Mouse (Mus musculus) forebrain, embryonic 11.5 days (tissue): ENCODE measurements around the gene C2cd4a. TPM values are rescaled to one million over a fixed set of nuclear protein-coding genes. Genes with fewer than 3 reads are reported as not detected.
A peak's percentile ranks its signal among the peaks of the same experiment; 100 is the strongest.

ENCODE experiments used
- ATAC-seq: fragments of 200-750 bp; cut with Nextera tagmentation; replicated peaks from 2 replicates; pipeline ENCODE4 v1.8.0; 2017; ENCODE audit warnings: moderate TSS enrichment; ENCODE audit not compliant: low FRiP score
- DNase-seq: peaks from one replicate; pipeline ENCODE4 v3.0.0-alpha.2; 2017; ENCODE audit warnings: low spot score
- H3K27ac ChIP-seq: fragments of 300-500 bp; sonication (generic); 2 replicates; pipeline ENCODE4 v1.5.1; 2014; ENCODE audit warnings: low read depth, low read length
- H3K27me3 ChIP-seq: fragments of 300-500 bp; sonication (generic); 2 replicates; pipeline ENCODE4 v1.6.1; 2014; ENCODE audit warnings: mild to moderate bottlenecking, low read length, mixed read lengths; ENCODE audit not compliant: control insufficient read depth, insufficient read depth
- H3K36me3 ChIP-seq: fragments of 300-500 bp; sonication (generic); 2 replicates; pipeline ENCODE4 v1.6.1; 2014; ENCODE audit warnings: mild to moderate bottlenecking, low read length, moderate library complexity, mixed read lengths; ENCODE audit not compliant: control insufficient read depth, insufficient read depth
- H3K4me1 ChIP-seq: fragments of 300-500 bp; sonication (generic); replicated peaks from 2 replicates; pipeline ENCODE4 v1.6.1; 2014; ENCODE audit warnings: low read length, mixed read lengths; ENCODE audit not compliant: control insufficient read depth, insufficient read depth
- H3K4me2 ChIP-seq: fragments of 300-500 bp; sonication (generic); 2 replicates; pipeline ENCODE4 v1.6.1; 2014; ENCODE audit warnings: low read depth, mild to moderate bottlenecking, low read length, moderate library complexity, mixed read lengths; ENCODE audit not compliant: severe bottlenecking
- H3K4me3 ChIP-seq: fragments of 300-500 bp; sonication (generic); 2 replicates; pipeline ENCODE4 v1.5.1; 2014; ENCODE audit warnings: low read depth, low read length
- H3K9ac ChIP-seq: fragments of 300-500 bp; sonication (generic); 2 replicates; pipeline ENCODE4 v1.6.1; 2014; ENCODE audit warnings: low read length
- H3K9me3 ChIP-seq: fragments of 300-500 bp; sonication (generic); 2 replicates; pipeline ENCODE4 v1.6.1; 2016; ENCODE audit warnings: low read length, mixed read lengths; ENCODE audit not compliant: control insufficient read depth
- WGBS: fragments of 180-500 bp; shearing (Covaris S2); extraction: QIAGEN DNeasy Blood & Tissue Kit; methylation state at CpG from one replicate; pipeline ENCODE4 v1.1.7; 2014; 5-methylcytosine and 5-hydroxymethylcytosine counted together
- polyA plus RNA-seq: library from polyadenylated mRNA; unstranded; fragments of >200 nt; fragmentation: Nextera tagmentation; extraction: Ambion mirVana; gene quantifications from 2 replicates; pipeline ENCODE4 v1.2.1, GENCODE M21; 2014

The C2cd4a gene
- polyA plus RNA-seq: 0.13 and 0.25 TPM in 2 replicates

DNA sequence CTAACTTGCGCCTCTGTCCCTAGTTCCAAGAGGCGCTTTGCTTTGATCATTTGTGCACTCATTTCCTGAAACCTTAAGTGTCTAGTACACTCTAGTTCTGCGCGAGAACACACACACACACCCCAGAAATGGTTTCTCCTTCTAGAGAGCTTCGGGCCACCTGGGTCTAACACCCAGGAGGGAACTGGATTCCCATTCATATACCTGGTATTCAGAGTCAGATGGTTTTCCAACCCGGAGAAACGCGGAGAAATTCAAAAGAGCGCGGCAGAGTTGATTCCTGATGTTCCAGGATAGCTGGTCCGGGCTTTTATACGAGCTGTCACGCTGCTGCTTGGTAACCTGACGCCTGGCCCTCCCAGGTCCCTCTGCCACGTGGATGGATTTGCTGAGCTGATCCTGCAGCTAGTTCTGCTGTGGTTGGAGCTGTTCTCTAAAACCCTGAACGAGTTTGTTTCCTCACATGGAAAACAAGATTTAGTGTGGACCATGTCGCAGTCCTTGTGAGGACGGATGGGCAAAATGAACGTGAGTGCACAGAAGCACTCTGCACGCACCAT is at the start of gene C2cd4a:
C2cd4a (minus strand) TSS at position 285 of the 560 bp plus-strand sequence.
- Histone ChIP-seq H3K9ac (no peak within 1 kb of the TSS; the same call in 1 of the 2 replicates), H3K27me3 (peaks cover 45% of the 10 kb centered on the region), H3K9me3 (no peaks in the 10 kb centered on the region), H3K4me3 (peak within 1 kb of the TSS; percentile 43), H3K27ac (no peak within 1 kb of the TSS), H3K4me1 (peaks cover 11% of the 10 kb centered on the region; the same call in 1 of the 2 replicates), H3K4me2 (peak within 1 kb of the TSS; percentile 71), H3K36me3 (no peaks in the 10 kb centered on the region)
- 4% methylated on average over 20 of the region's 20 CpGs for WGBS
- ATAC-seq (no peak), DNase-seq (peak; percentile 70)

DNA sequence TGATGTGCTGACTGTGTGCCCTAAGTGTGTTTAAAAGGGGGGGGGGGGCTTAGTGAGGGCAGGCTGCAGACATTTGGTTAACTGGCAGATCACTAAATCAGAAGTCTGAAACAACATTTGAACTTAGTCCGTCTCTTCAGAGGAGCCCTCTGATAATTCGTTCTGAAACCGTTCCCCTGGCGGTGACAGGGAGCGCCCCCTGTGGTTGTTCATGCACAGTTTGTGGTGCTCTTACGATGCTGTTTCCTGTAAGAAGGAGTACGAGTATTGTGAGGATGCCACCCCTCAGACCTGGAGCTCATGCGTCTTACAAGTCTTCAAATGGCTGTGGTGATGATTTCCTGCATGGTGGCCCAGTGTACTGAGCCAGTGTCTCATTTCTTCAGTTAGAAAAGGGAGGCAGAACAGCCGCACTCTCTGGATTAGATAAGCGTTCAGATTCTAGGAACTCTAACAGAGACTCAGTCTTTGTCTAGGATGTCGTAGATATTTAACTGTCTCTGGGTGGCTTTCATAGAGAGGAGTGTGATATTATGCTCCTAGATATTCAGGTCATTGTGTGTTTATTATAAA is 46.2 kb upstream of the C2cd4a start:
- Histone ChIP-seq H3K9ac (no peak overlapping the region), H3K4me2 (no peak overlapping the region)

DNA sequence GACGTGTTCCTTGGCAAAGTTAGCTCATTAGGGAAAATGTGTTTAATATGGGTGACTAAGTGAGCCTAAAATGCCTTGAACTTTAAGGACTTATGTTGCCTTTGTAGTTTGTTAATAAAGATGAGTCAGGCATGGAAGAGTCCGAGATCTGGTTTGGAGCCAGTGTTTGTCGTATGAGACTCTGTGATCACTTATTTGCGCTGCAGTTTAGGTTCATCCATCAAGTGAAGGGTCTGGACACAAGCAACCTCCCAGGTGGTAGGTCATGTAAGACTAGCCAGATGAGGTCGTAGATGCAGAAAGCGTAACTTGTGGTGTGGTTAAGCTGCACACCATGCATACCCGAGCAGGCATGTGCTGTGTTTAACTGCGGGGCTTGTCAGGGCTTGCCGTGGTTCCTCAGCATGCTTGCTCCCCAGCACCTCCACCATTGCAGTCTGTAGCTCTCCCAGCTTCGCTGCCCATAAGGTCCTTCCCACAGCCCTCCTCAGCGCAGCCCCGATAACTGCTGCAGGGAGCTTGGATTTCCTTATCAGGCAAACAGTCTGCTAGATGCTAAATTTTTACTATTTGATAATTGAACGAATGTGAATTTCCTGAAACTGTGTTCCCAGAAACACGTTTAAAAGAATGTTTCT is 45.1 kb upstream of the C2cd4a start:
- H3K4me1 ChIP-seq: no peaks in the 10 kb centered on the region
- 86% methylated on average over 14 of the region's 14 CpGs for WGBS

More for the DNA sequence above, 46.2 kb upstream of the C2cd4a start:
- Histone ChIP-seq H3K27ac (no peak overlapping the region), H3K36me3 (no peaks in the 10 kb centered on the region), H3K4me1 (no peaks in the 10 kb centered on the region), H3K27me3 (no peaks in the 10 kb centered on the region), H3K4me3 (no peak overlapping the region), H3K9me3 (no peaks in the 10 kb centered on the region)
- DNase-seq (no peak), ATAC-seq (no peak)
- WGBS: 90% methylated on average over 11 of the region's 11 CpGs

GRCm38 (mm10) chr9:67875337-67875736 is 43.2 kb upstream of the C2cd4a start:
- no peaks in the 10 kb centered on the region for H3K4me1 ChIP-seq
- no peak overlapping the region for H3K9ac ChIP-seq
- H3K27me3 ChIP-seq: no peaks in the 10 kb centered on the region
- no peak overlapping the region for H3K4me2 ChIP-seq
- DNase-seq: no peak
- no peaks in the 10 kb centered on the region for H3K36me3 ChIP-seq
- no peak overlapping the region for H3K4me3 ChIP-seq
- 62% methylated on average over 2 of the region's 2 CpGs for WGBS
- H3K9me3 ChIP-seq: no peaks in the 10 kb centered on the region
- no peak overlapping the region for H3K27ac ChIP-seq
- ATAC-seq: no peak

More for the DNA sequence above, 45.1 kb upstream of the C2cd4a start:
- Histone ChIP-seq H3K36me3 (no peaks in the 10 kb centered on the region), H3K4me3 (no peak overlapping the region), H3K27ac (no peak overlapping the region), H3K4me2 (no peak overlapping the region), H3K9ac (no peak overlapping the region), H3K9me3 (no peaks in the 10 kb centered on the region), H3K27me3 (no peaks in the 10 kb centered on the region)
- DNase-seq (no peak), ATAC-seq (no peak)

GRCm38 (mm10) chr9:67874522-67875222 is 42.5 kb upstream of the C2cd4a start:
- 80% methylated on average over 7 of the region's 7 CpGs for WGBS
- ATAC-seq (no peak), DNase-seq (no peak)
- Histone ChIP-seq H3K36me3 (no peaks in the 10 kb centered on the region), H3K4me3 (no peak overlapping the region), H3K27ac (no peak overlapping the region), H3K4me2 (no peak overlapping the region), H3K9me3 (no peaks in the 10 kb centered on the region), H3K4me1 (no peaks in the 10 kb centered on the region), H3K9ac (no peak overlapping the region), H3K27me3 (no peaks in the 10 kb centered on the region)

- Histone ChIP-seq H3K27me3 (no peaks in the 10 kb centered on the region), H3K4me1 (no peaks in the 10 kb centered on the region), H3K36me3 (no peaks in the 10 kb centered on the region), H3K9ac (no peak overlapping the region), H3K27ac (no peak overlapping the region), H3K4me2 (no peak overlapping the region), H3K9me3 (no peaks in the 10 kb centered on the region), H3K4me3 (no peak overlapping the region)
- 92% methylated on average over 16 of the region's 16 CpGs for WGBS
- DNase-seq (no peak), ATAC-seq (no peak)
Observed at GRCm38 (mm10) chr9:67869691-67870450, 37.7 kb upstream of the C2cd4a start.

DNA sequence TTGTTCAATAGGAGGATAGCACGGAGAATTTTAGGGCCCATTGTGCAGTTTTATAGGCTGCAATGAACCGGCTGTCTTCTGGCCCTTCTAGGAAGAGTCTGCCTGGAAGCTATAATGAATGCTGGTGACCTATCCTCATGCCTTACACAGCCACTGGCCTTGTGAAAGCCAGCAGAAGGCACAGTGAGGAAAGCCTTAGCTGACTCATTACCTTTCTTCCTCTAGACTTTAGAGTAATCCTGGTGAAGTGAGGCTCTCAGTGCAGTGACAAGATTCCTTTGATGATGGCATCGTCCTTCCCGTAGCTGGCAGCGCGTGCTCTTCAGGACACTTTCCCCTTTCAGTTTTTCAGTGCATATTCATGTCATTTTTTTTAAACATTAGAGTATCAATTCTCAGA is 35.3 kb upstream of the C2cd4a start:
- no peak for DNase-seq
- Histone ChIP-seq H3K36me3 (no peaks in the 10 kb centered on the region), H3K9me3 (no peaks in the 10 kb centered on the region), H3K27ac (no peak overlapping the region), H3K4me1 (no peaks in the 10 kb centered on the region), H3K9ac (no peak overlapping the region), H3K27me3 (no peaks in the 10 kb centered on the region), H3K4me3 (no peak overlapping the region), H3K4me2 (no peak overlapping the region)
- 78% methylated on average over 6 of the region's 6 CpGs for WGBS
- ATAC-seq: no peak

DNA sequence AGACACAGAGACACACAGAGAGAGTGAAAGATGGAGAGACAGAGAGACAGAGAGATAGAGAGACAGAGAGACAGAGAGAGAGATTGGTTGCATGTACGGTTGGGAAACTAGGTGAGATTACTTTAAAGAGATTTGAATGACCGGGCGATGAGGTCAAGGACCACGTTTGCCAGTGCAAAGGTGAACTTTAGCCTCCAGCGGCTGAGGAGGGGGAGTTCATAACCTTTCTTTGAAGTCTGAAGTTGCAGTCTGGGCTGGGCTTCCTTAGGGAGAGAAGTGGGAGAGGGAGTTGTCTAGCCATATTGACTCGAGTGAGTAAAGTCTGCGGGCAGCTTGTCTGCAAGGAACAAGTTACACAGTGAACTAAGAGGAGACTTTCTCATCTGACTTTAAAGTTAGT is 33.3 kb upstream of the C2cd4a start:
- no peak overlapping the region for H3K9ac ChIP-seq
- no peak overlapping the region for H3K4me3 ChIP-seq
- no peak overlapping the region for H3K27ac ChIP-seq
- H3K36me3 ChIP-seq: no peaks in the 10 kb centered on the region
- DNase-seq: no peak
- ATAC-seq: no peak
- H3K4me1 ChIP-seq: no peaks in the 10 kb centered on the region
- 72% methylated on average over 7 of the region's 7 CpGs for WGBS
- H3K27me3 ChIP-seq: no peaks in the 10 kb centered on the region
- H3K9me3 ChIP-seq: no peaks in the 10 kb centered on the region
- H3K4me2 ChIP-seq: no peak overlapping the region
